Mouse (Mus musculus) kidney, adult 2 months (tissue): ENCODE measurements around the gene Phc1. TPM values are rescaled to one million over a fixed set of nuclear protein-coding genes. Genes with fewer than 3 reads are reported as not detected.

ENCODE experiments used
- DNase-seq: peaks from one replicate; pipeline ENCODE4 v3.0.0; 2021
- H3K27ac ChIP-seq: fragments of 200-500 bp; 2 replicates; pipeline ENCODE4 v1.5.1; 2012; ENCODE audit warnings: low read depth, low read length, control low read depth, inconsistent platforms; ENCODE audit not compliant: insufficient read depth
- H3K27me3 ChIP-seq: fragments of 200-500 bp; replicated peaks from 2 replicates; pipeline ENCODE4 v1.6.1; 2012; ENCODE audit warnings: mild to moderate bottlenecking, moderate library complexity, low read length, inconsistent platforms; ENCODE audit not compliant: control insufficient read depth, insufficient read depth
- H3K36me3 ChIP-seq: fragments of 200-500 bp; 2 replicates; pipeline ENCODE4 v1.6.1; 2012; ENCODE audit warnings: mild to moderate bottlenecking, moderate library complexity, low read length, inconsistent platforms; ENCODE audit not compliant: control insufficient read depth, insufficient read depth
- H3K4me1 ChIP-seq: fragments of 200-500 bp; 2 replicates; pipeline ENCODE4 v1.6.1; 2011; ENCODE audit warnings: low read length; ENCODE audit not compliant: control insufficient read depth, insufficient read depth
- H3K4me3 ChIP-seq: fragments of 200-500 bp; 2 replicates; pipeline ENCODE4 v1.5.1; 2011; ENCODE audit warnings: mild to moderate bottlenecking, low read depth, low read length, control low read depth; ENCODE audit not compliant: insufficient read depth
- CTCF ChIP-seq: fragments of 200-500 bp; conservative IDR thresholded peaks from 2 replicates; pipeline ENCODE4 v1.5.1; 2011; ENCODE audit warnings: low read depth, mild to moderate bottlenecking, control low read depth, low read length, moderate library complexity, mixed read lengths; ENCODE audit not compliant: insufficient read depth, insufficient read length
- POLR2A ChIP-seq: fragments of 200-500 bp; IDR thresholded peaks from one replicate; pipeline ENCODE4 v1.6.1; 2011; ENCODE audit warnings: low read depth, low read length, control low read depth
- WGBS: fragments of 180-500 bp; shearing (Covaris S2); methylation state at CpG from one replicate; pipeline ENCODE4 v1.1.7; 2018; 5-methylcytosine and 5-hydroxymethylcytosine counted together
- polyA plus RNA-seq: library from polyadenylated mRNA; depleted of rRNA; stranded (reverse); fragments of >200 nt; gene quantifications from 2 replicates; pipeline ENCODE4 v1.2.3, GENCODE M21; 2012

Phc1 gene
- polyA plus RNA-seq, 1 experiment, result 27.4 TPM

DNA sequence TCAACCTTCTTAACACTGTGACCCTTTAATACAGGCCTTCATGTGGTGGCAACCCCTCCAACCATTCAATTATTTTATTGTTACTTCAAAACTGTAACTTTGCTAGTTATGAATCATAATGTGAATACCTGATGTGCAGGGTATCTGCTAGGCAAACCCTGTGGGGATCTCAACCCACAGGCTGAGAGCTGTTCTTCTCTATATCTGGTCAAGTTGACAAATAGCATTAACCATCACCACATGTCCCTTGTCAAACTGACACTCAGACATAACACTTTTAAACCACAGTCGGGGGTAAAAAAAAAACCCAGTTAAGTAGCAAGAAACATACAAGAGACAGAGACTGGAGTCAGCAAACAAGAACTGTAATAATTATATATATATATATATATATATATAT is 55.5 kb downstream of the Phc1 start:
- WGBS, result 65% methylated on average over 1 of the region's 1 CpGs
- Histone ChIP-seq H3K4me3 (no peak overlapping the region), H3K36me3 (no peaks in the 10 kb centered on the region), H3K27ac (no peak overlapping the region), H3K27me3 (no peaks in the 10 kb centered on the region), H3K4me1 (no peaks in the 10 kb centered on the region)
- DNase-seq, result no peak
- no peak for TF ChIP-seq POLR2A
- no peak for TF ChIP-seq CTCF

DNA sequence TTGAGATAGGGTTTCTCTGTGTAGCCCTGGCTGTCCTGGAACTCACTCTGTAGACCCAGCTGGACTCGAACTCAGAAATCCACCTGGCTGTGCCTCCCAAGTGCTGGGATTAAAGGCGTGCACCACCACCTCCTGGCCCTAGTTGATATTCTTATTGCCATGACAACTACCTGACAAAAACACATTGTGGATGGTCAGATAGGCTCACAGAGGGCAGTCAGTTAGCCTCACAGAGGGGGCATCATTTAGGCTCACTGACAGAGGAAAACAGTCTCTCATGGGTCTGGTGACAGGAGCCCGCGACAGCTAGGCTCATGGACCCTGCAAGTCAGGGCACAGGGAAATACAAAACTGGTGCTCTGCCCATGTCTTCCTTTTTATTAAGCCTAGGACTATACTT is 56.1 kb downstream of the Phc1 start:
- TF ChIP-seq POLR2A (no peak), CTCF (no peak)
- Histone ChIP-seq H3K27ac (no peak overlapping the region), H3K4me3 (no peak overlapping the region), H3K36me3 (no peaks in the 10 kb centered on the region), H3K27me3 (no peaks in the 10 kb centered on the region), H3K4me1 (no peaks in the 10 kb centered on the region)
- no peak for DNase-seq
- 86% methylated on average over 4 of the region's 4 CpGs for WGBS

DNA sequence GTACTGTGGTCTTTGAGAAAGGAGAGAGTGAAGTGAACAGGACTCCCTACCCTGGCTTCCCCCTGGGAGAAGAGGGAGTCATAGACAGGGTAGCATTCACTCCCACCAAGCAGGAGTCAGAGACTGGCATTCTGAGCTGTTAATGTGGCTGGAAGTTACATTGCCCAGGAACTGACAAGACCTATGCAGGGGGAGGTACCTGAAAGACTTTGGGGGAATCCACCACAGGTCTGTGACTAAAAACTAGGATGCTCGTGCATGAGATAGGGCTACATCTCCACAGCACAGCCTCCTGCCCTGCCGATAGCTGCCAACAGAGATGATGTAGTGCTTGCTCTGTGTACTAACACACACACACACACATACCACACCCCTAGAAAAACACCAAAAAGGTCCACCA is 56.9 kb downstream of the Phc1 start:
- TF ChIP-seq POLR2A (no peak), CTCF (no peak)
- H3K27ac ChIP-seq, result no peak overlapping the region
- WGBS, result 85% methylated on average over 2 of the region's 2 CpGs
- H3K4me3 ChIP-seq, result no peak overlapping the region
- no peak for DNase-seq
- H3K36me3 ChIP-seq, result no peaks in the 10 kb centered on the region
- H3K27me3 ChIP-seq, result no peaks in the 10 kb centered on the region
- H3K4me1 ChIP-seq, result no peaks in the 10 kb centered on the region

DNA sequence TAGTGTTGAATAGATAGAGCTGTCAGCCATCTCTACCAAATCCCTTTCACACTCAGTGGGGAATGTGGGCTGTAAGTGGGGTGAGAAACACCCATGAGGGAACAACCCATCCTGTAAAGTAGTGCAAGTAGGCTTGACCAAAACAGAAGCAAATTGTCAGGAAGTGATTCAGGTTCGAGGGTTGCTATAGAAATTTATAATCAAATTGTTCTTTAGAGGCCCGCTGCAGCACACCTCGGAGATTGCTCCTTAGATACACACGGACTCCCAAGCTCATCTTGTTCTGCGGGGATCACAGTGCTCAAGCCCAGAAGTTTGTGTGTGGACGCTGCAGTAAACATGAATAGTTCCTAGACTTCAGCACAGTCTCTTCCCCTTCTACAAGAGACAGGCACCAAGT is 57.6 kb downstream of the Phc1 start, which contains the start of gene Klrg1:
Klrg1 (minus strand) TSS at position 101 of the 400 bp plus-strand sequence.
- Histone ChIP-seq H3K36me3 (no peaks in the 10 kb centered on the region), H3K4me1 (no peaks in the 10 kb centered on the region), H3K4me3 (no peak within 1 kb of the TSS), H3K27me3 (no peaks in the 10 kb centered on the region), H3K27ac (no peak within 1 kb of the TSS)
- 85% methylated on average over 6 of the region's 6 CpGs for WGBS
- TF ChIP-seq POLR2A (no peak), CTCF (no peak)
- DNase-seq, result no peak

DNA sequence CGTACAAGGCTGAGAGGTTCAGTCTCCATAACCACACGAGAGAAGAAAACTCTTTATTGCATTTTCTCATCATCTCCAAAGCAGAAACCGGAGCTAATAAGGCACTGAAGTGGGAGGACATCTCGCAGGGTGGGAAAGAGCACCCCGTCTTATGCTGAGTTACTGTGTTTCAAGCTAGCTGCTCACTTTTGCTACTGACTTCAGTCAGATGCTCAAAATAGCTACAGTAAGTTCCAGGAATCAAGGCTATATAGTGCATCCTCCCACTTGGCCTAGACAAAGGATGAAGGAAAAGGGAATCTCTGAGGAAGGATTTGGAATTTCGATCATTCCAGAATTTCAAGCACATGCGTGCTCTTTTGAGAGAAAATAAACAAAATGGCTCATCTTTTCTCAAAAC is 63.8 kb downstream of the Phc1 start:
- no peak overlapping the region for H3K4me3 ChIP-seq
- no peaks in the 10 kb centered on the region for H3K27me3 ChIP-seq
- H3K4me1 ChIP-seq, result no peaks in the 10 kb centered on the region
- no peak overlapping the region for H3K27ac ChIP-seq
- TF ChIP-seq POLR2A, result no peak
- TF ChIP-seq CTCF, result no peak
- no peak for DNase-seq
- WGBS, result 84% methylated on average over 7 of the region's 7 CpGs
- H3K36me3 ChIP-seq, result no peaks in the 10 kb centered on the region

DNA sequence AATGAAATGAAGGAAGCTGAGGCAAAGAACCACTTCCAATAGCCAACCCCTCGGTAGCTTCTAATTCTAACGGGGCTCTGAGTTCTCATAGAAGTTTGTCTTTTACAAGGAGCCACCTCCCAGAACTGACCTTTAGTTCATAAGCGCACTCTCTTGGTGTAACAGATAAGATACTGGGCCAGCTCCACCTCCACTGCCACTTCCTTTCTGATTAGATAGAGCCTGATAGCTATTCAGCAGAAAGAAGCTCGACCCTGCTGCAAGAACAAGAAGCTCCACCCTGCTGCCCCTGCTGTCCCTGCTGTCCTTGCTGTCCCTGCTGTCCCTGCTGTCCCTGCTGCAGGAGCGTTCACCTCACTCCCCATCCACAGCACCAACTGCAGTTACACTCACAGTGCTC is 65.8 kb downstream of the Phc1 start:
- H3K4me3 ChIP-seq, result no peak overlapping the region
- H3K27ac ChIP-seq, result no peak overlapping the region
- H3K4me1 ChIP-seq, result no peaks in the 10 kb centered on the region
- 56% methylated on average over 5 of the region's 5 CpGs for WGBS
- no peaks in the 10 kb centered on the region for H3K27me3 ChIP-seq
- DNase-seq, result no peak
- H3K36me3 ChIP-seq, result no peaks in the 10 kb centered on the region
- TF ChIP-seq CTCF (no peak), POLR2A (no peak)

DNA sequence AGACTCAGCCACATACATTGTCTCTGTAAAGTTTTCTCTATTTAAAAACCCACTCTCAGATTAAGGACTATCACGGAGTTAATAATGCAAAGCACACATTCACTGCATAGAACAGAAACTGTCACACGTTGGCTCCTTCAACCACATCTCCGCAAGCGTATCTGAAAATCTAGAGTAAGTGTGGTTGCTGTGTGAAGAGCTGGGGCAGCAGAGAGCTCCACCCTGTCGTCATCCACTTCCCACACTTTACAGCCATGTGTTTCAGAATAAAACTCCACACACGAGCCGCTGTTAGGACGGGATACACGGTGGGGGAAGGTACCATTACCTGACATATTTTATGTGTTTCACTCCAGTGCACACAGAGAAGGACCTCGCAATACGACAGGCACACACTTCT is 70.2 kb downstream of the Phc1 start:
- 46% methylated on average over 11 of the region's 11 CpGs for WGBS
- H3K27me3 ChIP-seq, result no peaks in the 10 kb centered on the region
- TF ChIP-seq CTCF (no peak), POLR2A (no peak)
- no peaks in the 10 kb centered on the region for H3K36me3 ChIP-seq
- DNase-seq, result no peak
- H3K4me3 ChIP-seq, result no peak overlapping the region
- no peaks in the 10 kb centered on the region for H3K4me1 ChIP-seq
- H3K27ac ChIP-seq, result no peak overlapping the region

DNA sequence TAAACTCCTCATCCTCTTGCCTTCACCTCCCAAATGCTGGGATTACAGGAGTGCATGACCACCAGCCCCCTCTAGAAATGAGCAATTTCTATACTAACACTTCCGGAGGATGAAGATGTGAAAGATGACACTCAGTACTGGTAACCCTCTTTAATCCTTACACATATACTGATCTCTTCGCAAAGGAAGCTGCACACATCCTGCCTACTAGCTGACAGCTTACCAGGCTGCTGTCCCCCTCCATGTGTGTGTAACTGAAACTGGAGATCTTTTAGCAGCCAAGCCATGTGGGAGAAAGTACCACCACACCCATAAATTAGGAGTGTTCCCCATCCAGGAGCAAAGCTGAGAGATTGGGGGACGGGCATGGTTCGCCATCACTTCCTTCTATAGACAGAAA is 71.2 kb downstream of the Phc1 start:
- H3K36me3 ChIP-seq, result no peaks in the 10 kb centered on the region
- H3K27ac ChIP-seq, result no peak overlapping the region
- DNase-seq, result no peak
- H3K4me1 ChIP-seq, result no peaks in the 10 kb centered on the region
- no peak overlapping the region for H3K4me3 ChIP-seq
- WGBS, result 53% methylated on average over 4 of the region's 4 CpGs
- TF ChIP-seq CTCF (no peak), POLR2A (no peak)
- no peaks in the 10 kb centered on the region for H3K27me3 ChIP-seq
